In the genomic region with DNA sequence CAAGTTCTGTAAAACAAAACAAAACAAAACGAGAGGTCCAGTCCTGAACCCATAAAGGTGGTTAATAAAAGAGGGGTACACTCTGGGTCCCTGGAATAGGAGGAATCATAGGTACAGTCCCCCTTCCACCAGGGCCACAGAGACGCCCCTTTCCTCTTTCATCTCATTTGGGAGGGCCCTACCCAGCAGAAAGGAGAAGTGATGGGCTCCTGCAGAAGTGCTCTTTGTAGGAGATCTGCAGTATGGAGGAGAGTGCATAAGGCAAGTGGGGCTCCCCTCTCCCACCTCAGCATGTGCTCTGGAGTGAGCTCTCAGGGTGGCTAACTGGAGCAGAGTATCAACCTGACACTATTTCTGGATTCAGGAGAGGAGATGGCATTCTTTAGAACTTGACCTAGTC, we compare ENCODE assay signal across 23 mouse cellular contexts. TPM values are rescaled to one million over a fixed set of nuclear protein-coding genes. Genes with fewer than 3 reads are reported as not detected.
DNase-seq lines count a peak whose midpoint lies in the region; ATAC-seq lines count a peak whose summit lies in the region.
"Had no signal": no experiment of that assay in that cellular context is flagged by ENCODE, and none has a peak within 500 bp of the region (broad histone marks: within the 10 kb centered on the region; RNA-seq: fewer than 3 reads in every experiment).

No protein-coding gene starts in this region.

- no peak overlapping the region for H3K4me2 ChIP-seq in midbrain, embryonic 16.5 days (ENCODE audit: low read length)

- no peak overlapping the region for H3K27ac ChIP-seq in midbrain, embryonic 16.5 days (ENCODE audit: low read length)

- no peak for DNase-seq in kidney, postnatal 4 days
- no peak for DNase-seq in left cerebral cortex, adult 11 months (ENCODE audit: low spot score)
- DNase-seq: adrenal gland, adult 2 months; adrenal gland, adult 8-10 months; adrenal gland, postnatal 10 days; adrenal gland, postnatal 14 days; adrenal gland, postnatal 25 days; adrenal gland, postnatal 36 days; B cell, adult 2 months; cerebellum, adult 11 months; cerebellum, adult 11-12 months had no signal

- WGBS in midbrain, embryonic 16.5 days: 64% methylated on average over 2 of the region's 2 CpGs

- H3K27me3 ChIP-seq in midbrain, embryonic 16.5 days (ENCODE audit: control insufficient read depth, insufficient read depth, low read depth, low read length): no peaks in the 10 kb centered on the region
- H3K27me3 ChIP-seq: CH12.LX had no signal

- H3K4me1 ChIP-seq in midbrain, embryonic 16.5 days (ENCODE audit: control insufficient read depth, insufficient read depth, low read length): no peaks in the 10 kb centered on the region

- H3K36me3 ChIP-seq in midbrain, embryonic 16.5 days (ENCODE audit: control insufficient read depth, insufficient read depth, low read length): no peaks in the 10 kb centered on the region
- H3K36me3 ChIP-seq: G1E had no signal

- no peak overlapping the region for H3K9ac ChIP-seq in midbrain, embryonic 16.5 days (ENCODE audit: low read depth, low read length)

- ATAC-seq in common myeloid progenitor, adult 5-6 weeks (replicated peaks; ENCODE audit: low read depth, poor library complexity, severe bottlenecking): peak; percentile 65; the same call in 1 of the 2 replicates
- peak; percentile 68 for ATAC-seq in granulocyte monocyte progenitor cell, adult 5-6 weeks (replicated peaks; ENCODE audit: poor library complexity, severe bottlenecking)
- ATAC-seq in megakaryocyte, adult 5-6 weeks (ENCODE audit: poor library complexity, severe bottlenecking): peak; percentile 59; the same call in 1 of the 2 replicates
- ATAC-seq in megakaryocyte progenitor cell, adult 5-6 weeks (replicated peaks; ENCODE audit: poor library complexity): 0 out of 2 replicates have a peak, but pooled peaks have one; percentile 11
- ATAC-seq in midbrain, embryonic 16.5 days: no peak
- no peak for ATAC-seq in frontal cortex, adult (ENCODE audit: low TSS enrichment)
- ATAC-seq: activated CD4-positive, CD25-positive, alpha-beta regulatory T cell, adult 4 months; CD4-positive, CD25-positive, alpha-beta regulatory T cell, adult 4 months; Patski had no signal

- H3K4me3 ChIP-seq in midbrain, embryonic 16.5 days (ENCODE audit: low read depth, low read length): no peak overlapping the region

- no peaks in the 10 kb centered on the region for H3K9me3 ChIP-seq in midbrain, embryonic 16.5 days (replicated peaks; ENCODE audit: control insufficient read depth, low read length, poor library complexity, severe bottlenecking)

RNA-seq across cellular contexts. Expression of a gene that starts 55.0 kb away (rescaled TPM):
- total RNA-seq in common myeloid progenitor, adult 5-6 weeks (2017): 15.9 and 18.0 TPM in 2 replicates
- 0.99 and 1.6 TPM in 2 replicates for total RNA-seq in granulocyte monocyte progenitor cell, adult 5-6 weeks (2014; fragmentation: Nextera tagmentation)
- total RNA-seq in granulocyte monocyte progenitor cell, adult 5-6 weeks (2017): 2.6 and 5.3 TPM in 2 replicates
- total RNA-seq in megakaryocyte, adult 5-6 weeks (2015): 15.5 and 15.6 TPM in 2 replicates
- total RNA-seq in megakaryocyte, adult 5-6 weeks (2017): 14.0 and 14.1 TPM in 2 replicates
- total RNA-seq in megakaryocyte progenitor cell, adult 5-6 weeks (2015): 4.2 and 7.5 TPM in 2 replicates
- 4.5 and 4.9 TPM in 2 replicates for total RNA-seq in megakaryocyte progenitor cell, adult 5-6 weeks (2017)
- polyA plus RNA-seq in midbrain, embryonic 16.5 days (2015; fragmentation: Nextera tagmentation; extraction: Ambion mirVana): 10.4 and 13.4 TPM in 2 replicates
- total RNA-seq: MEL had no signal
- polyA plus RNA-seq: G1E had no signal

Comparison
In these comparisons a context has a peak if more than half of its experiments do, and no peak if none do; other contexts are left out.
1. ATAC-seq: peak in common myeloid progenitor, adult 5-6 weeks (single experiment), granulocyte monocyte progenitor cell, adult 5-6 weeks (single experiment), megakaryocyte, adult 5-6 weeks (single experiment) and megakaryocyte progenitor cell, adult 5-6 weeks (single experiment); none in midbrain, embryonic 16.5 days (single experiment) and frontal cortex, adult (single experiment).